Mouse (Mus musculus): ENCODE data around the gene Cdiptos.

The Cdiptos gene

GRCm38 (mm10) chr7:126975950-126976866 lies at the start of gene Cdiptos:
Gene Cdiptos, minus strand, starts transcription at chr7:126976098.
- peak; percentile 95 for DNase-seq (ENCODE audit: low spot score)

- DNase-seq (ENCODE audit: low spot score): peak; percentile 80
Measured at GRCm38 (mm10) chr7:127024755-127025555, 49.1 kb upstream of the Cdiptos start.

GRCm38 (mm10) chr7:127023896-127024690 lies 48.2 kb upstream of the Cdiptos start:
- DNase-seq (ENCODE audit: low spot score): no peak

GRCm38 (mm10) chr7:127023272-127023691 lies 47.4 kb upstream of the Cdiptos start:
- no peak for DNase-seq (ENCODE audit: low spot score)

GRCm38 (mm10) chr7:127022528-127023271 lies 46.8 kb upstream of the Cdiptos start:
- DNase-seq (ENCODE audit: low spot score): no peak

- DNase-seq (ENCODE audit: low spot score): no peak
Measured at GRCm38 (mm10) chr7:127021563-127022527, 45.9 kb upstream of the Cdiptos start.

GRCm38 (mm10) chr7:127020901-127021562 lies 45.1 kb upstream of the Cdiptos start, which contains the start of the genes Gm42742 and Prrt2:
Gene Gm42742, minus strand, starts transcription at chr7:127021097.
Gene Prrt2, minus strand, starts transcription at chr7:127021211.
- peak; percentile 66 for DNase-seq (ENCODE audit: low spot score)

GRCm38 (mm10) chr7:127020491-127020890 lies 44.6 kb upstream of the Cdiptos start:
- DNase-seq (ENCODE audit: low spot score): no peak

- DNase-seq (ENCODE audit: low spot score): no peak
Measured at GRCm38 (mm10) chr7:127020031-127020430, 44.1 kb upstream of the Cdiptos start.

GRCm38 (mm10) chr7:127019306-127019960 lies 43.5 kb upstream of the Cdiptos start:
- no peak for DNase-seq (ENCODE audit: low spot score)

- DNase-seq (ENCODE audit: low spot score): no peak
Measured at GRCm38 (mm10) chr7:127018416-127019305, 42.8 kb upstream of the Cdiptos start.

- no peak for DNase-seq (ENCODE audit: low spot score)
Measured at GRCm38 (mm10) chr7:127017950-127018345, 42.0 kb upstream of the Cdiptos start.

- DNase-seq (ENCODE audit: low spot score): peak; percentile 94
Measured at GRCm38 (mm10) chr7:127016971-127017949, 41.4 kb upstream of the Cdiptos start, which contains the start of gene Pagr1a. Gene Pagr1a, minus strand, starts transcription at chr7:127017352.

GRCm38 (mm10) chr7:127016486-127016938 lies 40.6 kb upstream of the Cdiptos start:
- DNase-seq (ENCODE audit: low spot score): peak; percentile 70

- no peak for DNase-seq (ENCODE audit: low spot score)
Measured at GRCm38 (mm10) chr7:127016481-127016485, 40.4 kb upstream of the Cdiptos start, which contains the start of gene Pagr1b. Gene Pagr1b, minus strand, starts transcription at chr7:127016484.

GRCm38 (mm10) chr7:127016081-127016480 lies 40.2 kb upstream of the Cdiptos start:
- DNase-seq (ENCODE audit: low spot score): no peak

GRCm38 (mm10) chr7:127014993-127015392 lies 39.1 kb upstream of the Cdiptos start:
- no peak for DNase-seq (ENCODE audit: low spot score)

Data from ovary, postnatal 36 days (tissue).